Mouse (Mus musculus): ENCODE data around the gene Cd40.

GRCm38 (mm10) chr2:165050826-165051548 lies 4.4 kb upstream of the Cd40 start:
- TF ChIP-seq CTCF (IDR thresholded peaks at IDR 0.05; ENCODE audit: low read depth) (no peak), EP300 (IDR thresholded peaks at IDR 0.05; ENCODE audit: low read depth) (no peak)
